Mouse (Mus musculus): Measurements from ENCODE around the gene Hsd11b2. TPM values are rescaled to one million over a fixed set of nuclear protein-coding genes. Genes with fewer than 3 reads are reported as not detected.
A peak's percentile ranks its signal among the peaks of the same experiment; 100 is the strongest.

Hsd11b2 gene
- polyA plus RNA-seq, 1 experiment = not detected

DNA sequence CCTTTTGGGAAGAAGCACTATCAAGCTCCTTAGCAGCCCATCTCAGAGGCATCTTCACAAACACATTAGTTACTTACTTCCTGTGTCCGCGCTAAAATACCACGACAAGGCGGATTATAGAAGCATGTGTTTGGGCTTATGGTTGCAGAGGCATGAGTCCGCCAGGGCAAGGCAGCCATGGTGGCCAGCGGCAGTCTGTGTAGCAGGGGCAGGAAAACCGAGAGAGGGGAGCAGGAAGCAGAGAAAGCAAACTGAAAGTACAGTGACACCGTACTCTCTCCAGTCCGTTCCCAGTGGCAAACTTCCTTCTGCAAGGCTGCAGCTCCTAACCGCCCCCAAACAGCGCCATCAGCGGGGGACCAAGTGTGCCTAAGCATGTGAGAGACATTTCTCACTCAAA, 18.8 kb upstream of the Hsd11b2 start:
- TF ChIP-seq CTCF (IDR thresholded peaks at IDR 0.05; ENCODE audit: extremely low read depth, insufficient read depth, low read length) (no peak), POLR2A (IDR thresholded peaks at IDR 0.05; ENCODE audit: extremely low read depth, insufficient read depth, low read length) (no peak)
- no peak overlapping the region for H3K27ac ChIP-seq (ENCODE audit: insufficient read depth, low read length)

DNA sequence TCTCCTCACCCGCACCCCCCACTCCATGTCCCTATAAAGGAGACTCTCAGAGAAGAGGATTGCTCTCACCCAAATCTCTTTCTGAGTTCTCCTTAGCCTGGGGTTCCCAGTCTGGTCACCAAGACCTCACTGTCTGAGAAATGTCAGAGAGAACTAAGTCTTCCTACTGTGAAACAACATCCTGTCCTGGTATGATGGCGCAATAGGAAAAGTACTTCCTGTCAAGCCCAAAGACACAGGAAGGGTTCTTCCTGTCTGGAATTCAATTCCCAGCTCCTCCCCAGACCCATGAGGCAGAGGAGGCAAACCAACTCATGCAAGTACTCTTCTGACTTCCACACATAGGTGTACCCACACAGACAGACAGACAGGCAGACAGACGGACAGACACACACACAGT, 13.9 kb upstream of the Hsd11b2 start:
- Histone ChIP-seq H3K27ac (ENCODE audit: insufficient read depth, low read length) (peak overlapping the region; percentile 66; the same call in 1 of the 2 replicates), H3K4me3 (ENCODE audit: insufficient read depth, low read length) (no peak overlapping the region), H3K4me1 (ENCODE audit: control insufficient read depth, insufficient read depth, low read length) (no peaks in the 10 kb centered on the region)
- TF ChIP-seq CTCF (IDR thresholded peaks at IDR 0.05; ENCODE audit: extremely low read depth, insufficient read depth, low read length) = no peak
- TF ChIP-seq POLR2A (IDR thresholded peaks at IDR 0.05; ENCODE audit: extremely low read depth, insufficient read depth, low read length) = no peak

More for the DNA sequence above, 18.8 kb upstream of the Hsd11b2 start:
- H3K4me1 ChIP-seq (ENCODE audit: control insufficient read depth, insufficient read depth, low read length) = peaks cover 6% of the 10 kb centered on the region; the same call in 1 of the 2 replicates
- no peak overlapping the region for H3K4me3 ChIP-seq (ENCODE audit: insufficient read depth, low read length)

DNA sequence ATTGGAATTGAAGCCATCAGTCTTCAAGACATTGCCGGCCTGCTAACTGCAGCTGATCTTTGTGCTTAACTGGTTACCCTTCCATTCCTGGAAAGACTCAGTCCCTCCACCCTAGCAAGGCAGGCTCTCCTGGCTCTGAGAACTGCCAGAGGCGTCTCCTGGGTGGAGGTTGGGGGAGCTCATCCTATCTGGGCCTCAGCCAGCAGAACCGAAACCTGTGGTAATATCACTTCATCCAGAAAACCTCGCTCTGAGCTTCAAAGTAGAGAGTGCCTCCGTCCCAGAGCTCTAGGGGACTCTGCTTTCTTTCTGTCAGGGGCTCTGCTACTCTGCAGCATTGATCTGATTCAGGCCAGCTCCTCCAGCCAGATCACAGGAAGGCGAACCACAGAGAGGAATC, 11.6 kb upstream of the Hsd11b2 start:
- Histone ChIP-seq H3K27ac (ENCODE audit: insufficient read depth, low read length) (no peak overlapping the region), H3K4me1 (ENCODE audit: control insufficient read depth, insufficient read depth, low read length) (no peaks in the 10 kb centered on the region), H3K4me3 (ENCODE audit: insufficient read depth, low read length) (no peak overlapping the region)
- TF ChIP-seq POLR2A (IDR thresholded peaks at IDR 0.05; ENCODE audit: extremely low read depth, insufficient read depth, low read length) (no peak), CTCF (IDR thresholded peaks at IDR 0.05; ENCODE audit: extremely low read depth, insufficient read depth, low read length) (no peak)

DNA sequence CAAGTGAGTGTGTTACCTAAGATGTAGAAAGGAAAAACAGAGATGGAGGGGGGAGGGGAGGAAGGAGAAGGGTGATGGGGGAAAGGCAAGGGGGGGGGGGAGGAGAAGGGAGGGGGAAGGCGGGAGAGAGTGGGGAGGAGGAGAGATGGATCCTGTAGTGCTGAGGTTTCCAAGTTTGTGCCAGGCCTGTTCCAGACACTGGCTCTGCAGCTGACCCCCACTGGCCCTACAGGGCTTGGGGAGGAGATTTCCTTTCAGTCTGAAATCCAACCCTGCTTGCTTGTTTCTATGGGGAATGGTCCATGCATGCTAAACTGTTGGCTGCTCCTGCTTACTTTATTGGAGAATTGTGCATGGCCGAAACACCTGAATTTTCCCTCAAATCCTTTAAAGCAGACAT, 9.8 kb upstream of the Hsd11b2 start:
- H3K4me3 ChIP-seq (ENCODE audit: insufficient read depth, low read length) = no peak overlapping the region
- no peaks in the 10 kb centered on the region for H3K4me1 ChIP-seq (ENCODE audit: control insufficient read depth, insufficient read depth, low read length)
- H3K27ac ChIP-seq (ENCODE audit: insufficient read depth, low read length) = no peak overlapping the region
- no peak for TF ChIP-seq CTCF (IDR thresholded peaks at IDR 0.05; ENCODE audit: extremely low read depth, insufficient read depth, low read length)

DNA sequence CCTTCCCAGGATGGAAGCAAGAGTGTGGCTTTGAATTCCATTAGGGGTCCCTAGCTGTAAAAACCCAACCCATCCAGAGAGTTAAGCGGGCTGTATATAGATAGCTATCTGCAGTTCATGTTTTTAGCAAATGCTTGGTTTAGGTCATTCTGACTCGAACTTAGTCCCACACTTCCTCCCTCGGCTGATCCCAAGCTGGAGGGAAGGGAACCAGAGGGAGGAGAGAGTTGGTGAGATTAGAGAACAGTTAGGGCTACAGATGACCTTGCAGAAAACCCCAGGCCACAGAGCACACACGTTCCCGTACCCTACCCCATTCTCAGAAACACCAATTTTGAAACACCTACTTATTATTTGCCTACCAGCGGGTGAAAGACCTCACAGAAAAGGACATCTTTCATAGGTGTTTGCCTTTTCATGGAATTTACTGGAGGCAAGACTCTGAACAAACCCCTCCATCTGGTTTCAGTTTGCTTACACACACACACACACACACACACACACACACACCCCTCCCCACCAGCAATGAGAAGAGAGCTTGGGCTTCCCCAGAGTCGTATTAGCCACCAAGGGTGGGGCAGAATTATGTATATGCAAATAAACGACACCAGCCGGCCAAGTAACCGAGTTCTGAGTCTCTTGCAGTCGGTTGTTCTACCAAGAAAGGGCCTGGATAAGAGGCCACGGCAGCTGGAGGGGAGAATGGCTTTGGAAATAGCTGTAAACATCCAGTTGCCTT, 8.4 kb upstream of the Hsd11b2 start:
- Histone ChIP-seq H3K4me3 (ENCODE audit: insufficient read depth, low read length) (no peak overlapping the region), H3K4me1 (ENCODE audit: control insufficient read depth, insufficient read depth, low read length) (no peaks in the 10 kb centered on the region), H3K27ac (ENCODE audit: insufficient read depth, low read length) (no peak overlapping the region)
- TF ChIP-seq CTCF (IDR thresholded peaks at IDR 0.05; ENCODE audit: extremely low read depth, insufficient read depth, low read length) = no peak
- no peak for TF ChIP-seq POLR2A (IDR thresholded peaks at IDR 0.05; ENCODE audit: extremely low read depth, insufficient read depth, low read length)

DNA sequence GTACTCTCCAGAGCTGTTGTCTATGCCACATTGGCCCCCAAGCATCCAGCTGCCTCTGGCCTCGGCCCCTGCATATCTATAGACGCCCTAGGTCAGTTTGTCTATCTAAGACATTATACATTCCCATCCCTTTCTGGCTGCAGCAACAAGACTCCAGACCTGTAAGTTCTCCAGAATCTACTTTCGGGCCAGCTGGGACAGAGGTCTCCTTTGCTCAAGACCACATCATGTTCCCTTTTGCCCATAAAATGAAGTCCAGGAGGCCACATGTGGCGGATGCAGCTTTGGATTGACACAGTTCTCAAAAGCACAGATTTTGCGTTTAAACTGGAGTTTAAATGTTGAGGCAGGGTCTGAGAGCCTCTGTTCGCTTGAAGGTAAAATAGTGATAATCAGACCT, 4.4 kb upstream of the Hsd11b2 start:
- H3K4me1 ChIP-seq (ENCODE audit: control insufficient read depth, insufficient read depth, low read length) = 0 out of 2 replicates have a peak, but pooled peaks cover 2% of the 10 kb centered on the region
- no peak overlapping the region for H3K27ac ChIP-seq (ENCODE audit: insufficient read depth, low read length)
- no peak overlapping the region for H3K4me3 ChIP-seq (ENCODE audit: insufficient read depth, low read length)
- TF ChIP-seq CTCF (IDR thresholded peaks at IDR 0.05; ENCODE audit: extremely low read depth, insufficient read depth, low read length) = no peak
- no peak for TF ChIP-seq POLR2A (IDR thresholded peaks at IDR 0.05; ENCODE audit: extremely low read depth, insufficient read depth, low read length)

DNA sequence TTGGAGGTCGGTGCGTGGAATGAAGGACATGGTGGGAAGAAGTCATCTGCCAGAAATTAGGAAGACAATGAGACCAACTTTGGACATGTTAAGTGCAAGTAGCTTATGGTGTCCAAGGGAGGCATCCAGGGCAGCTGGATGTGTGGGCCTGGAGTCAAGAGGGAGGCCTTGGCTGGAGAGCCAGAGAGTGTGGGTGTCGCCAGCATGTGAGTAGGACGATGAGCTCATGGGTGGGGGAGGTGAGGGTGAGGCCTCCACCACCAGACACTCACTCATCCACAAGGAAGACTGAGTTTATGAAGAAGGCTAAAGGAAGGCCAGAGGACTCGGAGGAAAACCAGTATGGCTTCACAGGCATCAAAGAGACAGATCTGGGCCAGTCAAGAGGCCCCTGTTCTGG, 3.9 kb upstream of the Hsd11b2 start:
- Histone ChIP-seq H3K4me1 (ENCODE audit: control insufficient read depth, insufficient read depth, low read length) (0 out of 2 replicates have a peak, but pooled peaks cover 2% of the 10 kb centered on the region), H3K4me3 (ENCODE audit: insufficient read depth, low read length) (no peak overlapping the region), H3K27ac (ENCODE audit: insufficient read depth, low read length) (no peak overlapping the region)
- TF ChIP-seq POLR2A (IDR thresholded peaks at IDR 0.05; ENCODE audit: extremely low read depth, insufficient read depth, low read length) (no peak), CTCF (IDR thresholded peaks at IDR 0.05; ENCODE audit: extremely low read depth, insufficient read depth, low read length) (no peak)

DNA sequence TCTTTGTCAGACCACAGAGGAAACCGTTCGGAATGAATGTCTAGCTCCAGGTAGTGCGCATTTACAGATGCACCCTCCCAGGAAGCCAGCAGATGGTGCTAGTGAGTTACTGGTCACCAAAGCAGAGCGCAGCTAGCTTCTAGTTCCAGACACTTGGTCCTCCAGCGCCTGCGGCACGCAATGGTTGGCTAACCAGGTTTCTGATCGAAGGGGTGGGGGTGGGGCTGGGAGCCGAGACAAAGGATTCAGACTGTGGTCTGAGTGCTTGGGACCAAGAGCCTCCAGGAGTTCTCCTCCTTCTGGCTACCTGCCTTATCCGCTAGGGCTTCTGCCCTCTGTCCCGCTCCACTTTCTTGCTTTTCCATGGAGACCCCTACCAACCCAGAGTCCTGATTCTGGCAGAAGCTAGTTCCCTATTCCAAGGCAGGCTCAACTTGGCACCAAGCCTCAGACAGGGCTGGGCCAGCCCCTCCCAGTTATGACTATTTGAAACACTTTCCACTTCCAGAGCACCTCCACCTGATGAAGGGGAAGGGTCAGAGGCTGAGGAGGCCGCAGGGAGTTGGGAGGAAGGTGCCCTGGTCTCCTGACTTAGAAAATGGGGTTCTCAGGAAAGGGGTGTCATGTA, 2.4 kb upstream of the Hsd11b2 start:
- H3K27ac ChIP-seq (ENCODE audit: insufficient read depth, low read length) = no peak overlapping the region
- 0 out of 2 replicates have a peak, but pooled peaks cover 2% of the 10 kb centered on the region for H3K4me1 ChIP-seq (ENCODE audit: control insufficient read depth, insufficient read depth, low read length)
- TF ChIP-seq CTCF (IDR thresholded peaks at IDR 0.05; ENCODE audit: extremely low read depth, insufficient read depth, low read length) = peak; percentile 97
- no peak for TF ChIP-seq POLR2A (IDR thresholded peaks at IDR 0.05; ENCODE audit: extremely low read depth, insufficient read depth, low read length)
- no peak overlapping the region for H3K4me3 ChIP-seq (ENCODE audit: insufficient read depth, low read length)

DNA sequence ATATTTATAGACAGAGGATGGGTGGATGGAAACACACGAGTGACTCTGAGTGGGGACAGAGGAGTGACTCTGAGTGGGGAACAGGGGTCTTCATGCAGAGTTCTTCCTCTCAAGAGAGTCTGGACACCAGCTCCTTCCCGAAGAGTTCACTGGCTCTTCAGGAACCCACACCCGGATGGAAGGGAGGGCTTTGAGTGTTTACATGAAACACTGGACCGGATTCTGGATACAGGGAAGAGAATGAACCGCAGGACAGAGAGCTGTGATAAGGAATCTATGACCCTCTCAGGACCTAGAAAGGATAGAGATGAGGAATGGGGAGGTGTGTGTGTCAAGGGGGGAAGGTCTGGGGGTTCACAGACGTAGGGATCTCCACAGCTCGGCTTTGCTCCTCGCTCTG, 1.2 kb upstream of the Hsd11b2 start:
- H3K4me3 ChIP-seq (ENCODE audit: insufficient read depth, low read length) = no peak overlapping the region
- TF ChIP-seq CTCF (IDR thresholded peaks at IDR 0.05; ENCODE audit: extremely low read depth, insufficient read depth, low read length) = no peak
- no peak for TF ChIP-seq POLR2A (IDR thresholded peaks at IDR 0.05; ENCODE audit: extremely low read depth, insufficient read depth, low read length)
- H3K4me1 ChIP-seq (ENCODE audit: control insufficient read depth, insufficient read depth, low read length) = 0 out of 2 replicates have a peak, but pooled peaks cover 2% of the 10 kb centered on the region
- H3K27ac ChIP-seq (ENCODE audit: insufficient read depth, low read length) = no peak overlapping the region

DNA sequence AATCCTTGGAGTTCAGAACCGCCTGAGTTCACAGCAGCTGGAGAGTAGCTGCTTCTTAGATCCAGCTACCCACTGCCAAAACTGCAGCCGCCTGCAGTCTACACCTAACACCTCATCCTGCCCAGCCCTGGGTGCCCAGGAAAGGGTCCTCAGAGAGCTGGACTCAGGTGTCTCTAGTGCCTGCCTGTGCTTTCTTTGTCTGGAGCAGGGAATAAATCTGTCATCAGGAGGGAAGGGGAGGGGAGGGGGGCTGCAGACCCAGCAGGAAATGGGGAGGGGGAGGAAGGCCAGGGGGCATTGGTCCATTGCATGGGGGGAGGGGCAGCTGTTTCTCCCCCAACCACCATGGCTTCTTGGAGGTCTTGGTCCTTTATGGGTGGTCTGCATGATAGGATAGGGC, 1.0 kb downstream of the Hsd11b2 start:
- no peak overlapping the region for H3K4me3 ChIP-seq (ENCODE audit: insufficient read depth, low read length)
- 0 out of 2 replicates have a peak, but pooled peaks cover 2% of the 10 kb centered on the region for H3K4me1 ChIP-seq (ENCODE audit: control insufficient read depth, insufficient read depth, low read length)
- TF ChIP-seq POLR2A (IDR thresholded peaks at IDR 0.05; ENCODE audit: extremely low read depth, insufficient read depth, low read length) = no peak
- no peak for TF ChIP-seq CTCF (IDR thresholded peaks at IDR 0.05; ENCODE audit: extremely low read depth, insufficient read depth, low read length)
- no peak overlapping the region for H3K27ac ChIP-seq (ENCODE audit: insufficient read depth, low read length)

Data from cortical plate, adult 2 months (tissue).